Mouse (Mus musculus): ENCODE results near the gene Ccr2. TPM values are rescaled to one million over a fixed set of nuclear protein-coding genes. Genes with fewer than 3 reads are reported as not detected.
"Not testable (repeated sequence)": the region's sequence is repeated elsewhere in the genome, so short reads cannot be mapped to it uniquely, and the experiment has no call there.

The Ccr2 gene
- 0.35 TPM in 1 of 2 replicates, not detected in the other for polyA plus RNA-seq (2014; fragmentation: Nextera tagmentation; extraction: Ambion mirVana)

DNA sequence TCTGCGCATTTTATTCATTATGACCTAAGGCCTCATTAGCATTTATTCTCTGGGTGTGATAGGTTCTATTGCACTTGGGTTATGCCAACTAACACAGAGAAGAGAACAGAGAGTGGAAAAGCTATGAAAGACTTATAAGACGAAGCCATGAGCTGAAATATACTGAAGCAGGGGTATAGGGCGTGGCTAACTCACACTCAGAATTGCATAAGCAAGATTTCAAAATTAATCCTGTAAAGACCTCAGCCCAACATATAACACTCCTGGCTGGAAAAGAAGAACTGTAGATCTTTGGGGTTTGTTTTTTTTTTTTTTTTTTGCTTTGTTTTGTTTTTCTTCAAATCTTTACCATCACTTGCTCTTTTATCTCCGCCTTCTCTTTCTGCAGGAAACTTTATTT, at the start of gene Ccr2:
Gene Ccr2, plus strand, starts transcription at position 228 of the 400 bp plus-strand sequence.
- Histone ChIP-seq H3K4me1 (ENCODE audit: control insufficient read depth, insufficient read depth, low read length) (no peaks in the 10 kb centered on the region), H3K9me3 (ENCODE audit: control insufficient read depth, low read length) (no peaks in the 10 kb centered on the region), H3K36me3 (ENCODE audit: control insufficient read depth, insufficient read depth, low read length) (no peaks in the 10 kb centered on the region), H3K9ac (replicated peaks; ENCODE audit: low read depth, low read length) (no peak within 1 kb of the TSS), H3K27ac (ENCODE audit: low read depth, low read length) (no peak within 1 kb of the TSS), H3K27me3 (ENCODE audit: control insufficient read depth, insufficient read depth, low read length) (no peaks in the 10 kb centered on the region), H3K4me3 (ENCODE audit: low read depth, low read length) (no peak within 1 kb of the TSS), H3K4me2 (ENCODE audit: low read depth, low read length) (no peak within 1 kb of the TSS)
- ATAC-seq (ENCODE audit: low read depth) = no peak
- WGBS = 89% methylated on average over 4 of the region's 4 CpGs

DNA sequence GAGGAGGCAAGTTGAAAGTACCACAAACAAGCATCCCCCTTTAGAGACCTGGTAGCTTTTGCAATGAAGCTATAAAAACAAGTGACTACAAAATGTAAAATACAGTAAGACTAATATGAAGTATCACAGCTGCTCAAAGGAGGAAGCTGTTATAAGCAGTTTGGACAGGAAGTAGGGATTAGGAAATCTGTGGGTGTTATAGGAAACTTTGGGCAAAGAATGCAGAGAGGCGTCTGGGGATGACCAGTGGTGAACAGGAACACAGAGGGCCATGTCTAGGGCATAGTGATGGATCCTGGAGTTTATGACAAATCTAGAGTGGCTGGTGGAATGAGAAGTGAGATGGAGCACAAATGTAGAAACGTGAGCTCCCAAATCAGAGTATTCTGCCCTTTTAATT, 48.2 kb upstream of the Ccr2 start:
- no peak overlapping the region for H3K4me2 ChIP-seq (ENCODE audit: low read depth, low read length)
- no peaks in the 10 kb centered on the region for H3K9me3 ChIP-seq (ENCODE audit: control insufficient read depth, low read length)
- no peaks in the 10 kb centered on the region for H3K4me1 ChIP-seq (ENCODE audit: control insufficient read depth, insufficient read depth, low read length)
- H3K9ac ChIP-seq (replicated peaks; ENCODE audit: low read depth, low read length) = no peak overlapping the region
- WGBS = 69% methylated on average over 2 of the region's 2 CpGs
- no peak overlapping the region for H3K4me3 ChIP-seq (ENCODE audit: low read depth, low read length)
- H3K36me3 ChIP-seq (ENCODE audit: control insufficient read depth, insufficient read depth, low read length) = no peaks in the 10 kb centered on the region
- no peak for ATAC-seq (ENCODE audit: low read depth)
- H3K27me3 ChIP-seq (ENCODE audit: control insufficient read depth, insufficient read depth, low read length) = no peaks in the 10 kb centered on the region
- no peak overlapping the region for H3K27ac ChIP-seq (ENCODE audit: low read depth, low read length)

DNA sequence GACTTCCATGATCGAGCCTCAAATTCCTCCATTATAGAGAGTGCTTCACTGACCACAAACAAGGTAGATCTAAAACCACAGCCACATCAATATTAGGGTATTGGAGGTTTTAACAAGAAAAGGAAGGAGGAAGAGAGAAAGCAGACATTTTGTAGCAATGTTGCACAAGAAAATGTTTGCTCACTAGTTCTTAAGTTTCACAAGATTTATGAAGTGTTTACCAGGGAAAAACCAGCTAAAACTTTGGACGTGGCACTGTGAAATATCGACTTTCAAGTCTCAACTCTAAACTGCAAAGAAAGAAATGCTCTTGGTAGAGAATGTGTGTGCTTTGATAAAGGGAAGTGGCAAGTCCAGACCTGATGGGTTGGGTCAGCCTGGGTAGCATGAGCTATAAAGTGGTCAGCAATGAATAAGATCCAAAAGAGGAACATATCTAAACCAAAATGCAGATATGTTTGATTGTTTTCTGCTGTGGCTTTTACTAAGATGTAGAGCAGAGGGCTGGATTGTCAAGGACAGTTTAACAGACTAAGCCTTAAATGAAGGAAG, 45.5 kb upstream of the Ccr2 start:
- H3K36me3 ChIP-seq (ENCODE audit: control insufficient read depth, insufficient read depth, low read length) = no peaks in the 10 kb centered on the region
- no peak overlapping the region for H3K4me3 ChIP-seq (ENCODE audit: low read depth, low read length)
- no peak overlapping the region for H3K9ac ChIP-seq (replicated peaks; ENCODE audit: low read depth, low read length)
- H3K27me3 ChIP-seq (ENCODE audit: control insufficient read depth, insufficient read depth, low read length) = no peaks in the 10 kb centered on the region
- H3K4me2 ChIP-seq (ENCODE audit: low read depth, low read length) = no peak overlapping the region
- WGBS = 84% methylated on average over 3 of the region's 3 CpGs
- H3K4me1 ChIP-seq (ENCODE audit: control insufficient read depth, insufficient read depth, low read length) = no peaks in the 10 kb centered on the region
- no peak overlapping the region for H3K27ac ChIP-seq (ENCODE audit: low read depth, low read length)
- no peaks in the 10 kb centered on the region for H3K9me3 ChIP-seq (ENCODE audit: control insufficient read depth, low read length)
- no peak for ATAC-seq (ENCODE audit: low read depth)

DNA sequence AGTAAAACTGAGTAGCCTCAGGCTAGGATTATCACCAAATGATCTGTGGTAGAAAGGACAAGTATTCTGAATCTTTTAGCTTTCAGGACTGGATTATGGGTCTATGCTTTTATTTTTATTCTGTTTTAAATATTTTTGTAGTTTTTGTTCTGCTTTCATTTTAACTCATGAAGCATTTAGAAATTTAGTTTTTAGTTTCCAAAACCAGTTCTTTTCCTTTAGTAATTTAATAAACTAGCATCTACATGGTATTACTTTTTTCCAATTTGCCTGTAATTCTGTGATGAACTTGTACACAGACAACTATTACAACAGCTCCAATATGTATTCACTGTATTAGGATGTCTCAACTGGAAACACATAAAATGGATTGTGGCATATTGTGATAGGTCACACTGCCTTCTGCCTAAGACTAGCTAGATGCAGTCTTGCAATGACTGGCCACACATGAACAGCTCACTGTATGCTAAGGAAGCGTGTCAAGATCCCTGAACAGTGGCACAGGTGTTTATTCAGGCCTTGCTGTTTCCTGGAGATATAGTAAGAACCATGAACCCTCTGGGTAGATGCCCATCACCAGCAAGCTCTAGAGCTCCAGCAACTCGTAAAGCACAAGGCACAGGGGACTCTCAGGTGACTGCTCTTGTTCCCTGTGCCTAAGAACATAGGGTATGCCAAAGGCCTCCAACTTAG, 41.9 kb upstream of the Ccr2 start:
- WGBS = 81% methylated on average over 2 of the region's 2 CpGs
- Histone ChIP-seq H3K4me2 (ENCODE audit: low read depth, low read length) (no peak overlapping the region), H3K9ac (replicated peaks; ENCODE audit: low read depth, low read length) (no peak overlapping the region), H3K27me3 (ENCODE audit: control insufficient read depth, insufficient read depth, low read length) (no peaks in the 10 kb centered on the region), H3K9me3 (ENCODE audit: control insufficient read depth, low read length) (no peaks in the 10 kb centered on the region), H3K4me3 (ENCODE audit: low read depth, low read length) (no peak overlapping the region), H3K36me3 (ENCODE audit: control insufficient read depth, insufficient read depth, low read length) (no peaks in the 10 kb centered on the region), H3K4me1 (ENCODE audit: control insufficient read depth, insufficient read depth, low read length) (no peaks in the 10 kb centered on the region), H3K27ac (ENCODE audit: low read depth, low read length) (no peak overlapping the region)
- no peak for ATAC-seq (ENCODE audit: low read depth)

DNA sequence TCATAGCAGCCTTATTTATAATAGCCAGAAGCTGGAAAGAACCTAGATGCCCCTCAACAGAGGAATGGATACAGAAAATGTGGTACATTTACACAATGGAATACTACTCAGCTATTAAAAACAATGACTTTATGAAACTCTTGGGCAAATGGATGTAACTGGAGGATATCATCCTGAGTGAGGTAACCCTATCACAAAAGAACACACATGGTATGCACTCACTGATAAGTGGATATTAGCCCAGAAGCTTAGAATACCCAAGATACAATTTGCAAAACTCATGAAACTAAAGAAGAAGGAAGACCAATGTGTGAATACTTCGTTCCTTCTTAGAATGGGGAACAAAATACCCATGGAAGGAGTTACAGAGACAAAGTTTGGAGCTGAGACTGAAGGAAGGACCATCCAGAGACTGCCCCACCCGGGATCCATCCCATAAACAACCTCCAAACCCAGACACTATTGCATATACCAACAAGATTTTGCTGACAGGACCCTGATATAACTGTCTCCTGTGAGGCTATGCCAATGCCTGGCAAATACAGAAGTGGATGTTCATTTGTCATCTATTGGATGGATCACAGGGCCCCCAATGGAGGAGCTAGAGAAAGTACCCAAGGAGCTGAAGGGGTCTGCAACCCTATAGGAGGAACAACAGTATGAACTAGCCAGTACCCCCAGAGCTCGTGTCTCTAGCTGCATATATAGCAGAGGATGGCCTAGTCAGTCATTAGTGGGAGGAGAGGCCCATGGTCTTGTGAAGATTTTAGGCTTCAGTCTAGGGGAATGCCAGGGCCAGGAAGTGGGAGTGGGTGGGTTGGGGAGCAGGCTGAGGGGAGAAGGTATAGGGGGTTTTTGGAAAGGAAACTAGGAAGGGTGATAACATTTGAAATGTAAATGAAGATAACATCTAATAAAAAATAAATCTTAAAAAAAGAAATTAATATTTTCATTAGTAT, 40.0 kb upstream of the Ccr2 start:
- not testable (repeated sequence) for H3K27me3 ChIP-seq (ENCODE audit: control insufficient read depth, insufficient read depth, low read length); H3K27ac ChIP-seq (ENCODE audit: low read depth, low read length); H3K9me3 ChIP-seq (ENCODE audit: control insufficient read depth, low read length); H3K9ac ChIP-seq (replicated peaks; ENCODE audit: low read depth, low read length); H3K4me3 ChIP-seq (ENCODE audit: low read depth, low read length); ATAC-seq (ENCODE audit: low read depth); H3K4me2 ChIP-seq (ENCODE audit: low read depth, low read length); H3K4me1 ChIP-seq (ENCODE audit: control insufficient read depth, insufficient read depth, low read length); H3K36me3 ChIP-seq (ENCODE audit: control insufficient read depth, insufficient read depth, low read length)
- 63% methylated on average over 3 of the region's 3 CpGs for WGBS

DNA sequence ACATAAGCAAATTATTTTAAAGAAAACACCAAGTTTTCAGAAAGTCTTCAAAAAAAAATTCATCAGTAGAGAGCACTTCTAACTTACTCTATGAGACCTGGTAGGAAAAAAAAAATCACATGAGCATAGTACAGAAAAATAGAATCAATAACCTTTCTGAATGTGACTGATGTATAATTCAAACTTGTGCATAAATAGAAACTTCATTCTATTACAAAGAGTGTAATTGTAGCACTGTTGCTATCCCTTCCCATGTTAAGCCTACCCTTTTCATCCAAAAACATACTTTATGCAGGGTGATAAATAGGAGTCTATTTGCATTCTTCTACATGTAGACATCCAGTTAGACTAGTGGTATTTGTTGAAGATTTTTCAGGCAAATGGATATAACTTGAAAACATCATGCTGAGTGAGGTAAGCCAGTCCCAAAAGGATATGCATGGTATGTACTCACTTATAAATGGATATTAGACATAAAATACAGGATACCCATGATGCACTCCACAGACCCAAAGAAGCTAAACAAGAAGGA, 35.1 kb upstream of the Ccr2 start:
- H3K36me3 ChIP-seq (ENCODE audit: control insufficient read depth, insufficient read depth, low read length) = no peaks in the 10 kb centered on the region
- no peaks in the 10 kb centered on the region for H3K4me1 ChIP-seq (ENCODE audit: control insufficient read depth, insufficient read depth, low read length)
- ATAC-seq (ENCODE audit: low read depth) = no peak
- no peaks in the 10 kb centered on the region for H3K9me3 ChIP-seq (ENCODE audit: control insufficient read depth, low read length)
- no peaks in the 10 kb centered on the region for H3K27me3 ChIP-seq (ENCODE audit: control insufficient read depth, insufficient read depth, low read length)
- H3K4me3 ChIP-seq (ENCODE audit: low read depth, low read length) = no peak overlapping the region
- H3K9ac ChIP-seq (replicated peaks; ENCODE audit: low read depth, low read length) = no peak overlapping the region
- no peak overlapping the region for H3K27ac ChIP-seq (ENCODE audit: low read depth, low read length)
- no peak overlapping the region for H3K4me2 ChIP-seq (ENCODE audit: low read depth, low read length)

DNA sequence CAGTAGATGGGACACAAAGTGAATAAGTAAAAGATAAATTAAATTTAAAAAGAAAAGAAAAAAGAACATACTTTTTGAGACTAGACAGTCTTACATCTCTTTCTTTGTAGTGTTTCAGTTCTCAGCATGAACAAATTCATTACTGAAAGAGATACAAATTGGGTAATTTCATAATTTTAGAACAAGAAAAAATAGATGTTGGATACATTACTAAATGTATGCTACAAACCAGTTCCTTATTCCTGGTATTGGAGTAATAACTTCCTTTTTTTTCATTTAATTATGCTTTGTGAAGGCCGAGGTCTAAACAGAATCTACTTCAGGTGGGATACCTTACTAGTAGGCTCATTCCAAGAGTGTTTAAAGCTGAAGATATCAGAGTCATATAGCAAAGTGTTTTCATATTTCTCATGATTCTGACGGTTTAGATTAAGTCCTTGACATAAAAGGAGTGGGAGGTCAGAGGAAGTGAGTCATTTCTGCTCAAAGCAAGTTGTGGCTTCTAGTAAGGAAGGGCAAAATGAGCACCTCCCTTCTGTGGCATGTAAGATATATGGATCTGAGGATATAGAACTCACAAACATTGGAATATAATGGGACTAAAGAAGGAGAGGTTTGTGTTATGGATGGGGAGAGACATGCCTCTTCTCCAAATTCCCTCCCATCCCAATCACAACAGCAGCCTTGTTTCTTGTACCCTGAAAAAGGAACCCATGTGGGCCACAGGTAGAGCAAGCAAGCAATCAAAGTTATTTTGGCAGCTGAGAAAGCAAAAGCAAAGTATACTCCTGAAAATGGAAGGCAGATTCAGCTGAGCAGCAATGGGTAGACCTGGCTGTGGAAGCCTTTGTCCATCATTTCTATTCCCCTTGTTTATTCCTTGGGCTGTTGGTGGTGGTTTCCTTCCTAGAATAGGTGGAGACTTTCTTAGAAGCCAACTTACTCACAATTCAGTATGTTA, 33.4 kb upstream of the Ccr2 start:
- no peaks in the 10 kb centered on the region for H3K4me1 ChIP-seq (ENCODE audit: control insufficient read depth, insufficient read depth, low read length)
- ATAC-seq (ENCODE audit: low read depth) = no peak
- WGBS = 71% methylated on average over 2 of the region's 2 CpGs

DNA sequence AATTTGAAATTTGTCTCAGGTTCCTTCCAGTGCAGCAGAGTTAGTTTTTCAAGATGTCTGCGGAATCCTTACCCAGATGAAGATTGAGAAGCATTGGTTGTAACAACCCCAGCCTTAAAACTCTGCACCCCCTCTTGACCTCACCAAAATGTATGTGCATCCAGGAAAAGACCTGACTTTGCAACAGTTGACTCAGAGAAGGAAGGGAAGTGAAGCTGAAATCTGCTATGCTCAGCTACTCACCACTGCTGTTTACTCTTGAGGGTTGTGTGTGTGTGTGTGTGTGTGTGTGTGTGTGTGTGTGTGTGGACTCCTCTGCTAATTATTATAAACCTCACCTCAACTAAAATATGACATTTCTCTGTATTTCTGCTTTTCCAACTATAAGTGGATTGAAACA, 30.2 kb upstream of the Ccr2 start:
- H3K9ac ChIP-seq (replicated peaks; ENCODE audit: low read depth, low read length) = no peak overlapping the region
- no peak overlapping the region for H3K27ac ChIP-seq (ENCODE audit: low read depth, low read length)
- no peak overlapping the region for H3K4me3 ChIP-seq (ENCODE audit: low read depth, low read length)
- H3K9me3 ChIP-seq (ENCODE audit: control insufficient read depth, low read length) = no peaks in the 10 kb centered on the region
- 83% methylated on average over 1 of the region's 1 CpGs for WGBS
- H3K4me2 ChIP-seq (ENCODE audit: low read depth, low read length) = no peak overlapping the region
- no peaks in the 10 kb centered on the region for H3K4me1 ChIP-seq (ENCODE audit: control insufficient read depth, insufficient read depth, low read length)
- no peak for ATAC-seq (ENCODE audit: low read depth)
- no peaks in the 10 kb centered on the region for H3K36me3 ChIP-seq (ENCODE audit: control insufficient read depth, insufficient read depth, low read length)
- no peaks in the 10 kb centered on the region for H3K27me3 ChIP-seq (ENCODE audit: control insufficient read depth, insufficient read depth, low read length)

More for the DNA sequence above, 33.4 kb upstream of the Ccr2 start:
- H3K9ac ChIP-seq (replicated peaks; ENCODE audit: low read depth, low read length) = no peak overlapping the region
- no peak overlapping the region for H3K4me2 ChIP-seq (ENCODE audit: low read depth, low read length)
- H3K27me3 ChIP-seq (ENCODE audit: control insufficient read depth, insufficient read depth, low read length) = no peaks in the 10 kb centered on the region
- no peak overlapping the region for H3K27ac ChIP-seq (ENCODE audit: low read depth, low read length)
- no peaks in the 10 kb centered on the region for H3K36me3 ChIP-seq (ENCODE audit: control insufficient read depth, insufficient read depth, low read length)
- H3K9me3 ChIP-seq (ENCODE audit: control insufficient read depth, low read length) = no peaks in the 10 kb centered on the region
- no peak overlapping the region for H3K4me3 ChIP-seq (ENCODE audit: low read depth, low read length)
